Mouse (Mus musculus) cortical plate, adult 2 months (tissue): Measurements from ENCODE around the gene Nsd2. TPM values are rescaled to one million over a fixed set of nuclear protein-coding genes. Genes with fewer than 3 reads are reported as not detected.

Experiments used
- H3K27ac ChIP-seq: fragments of 200-500 bp; 2 replicates; pipeline ENCODE4 v1.5.1; 2012; ENCODE audit warnings: low read length, control low read depth, inconsistent platforms; ENCODE audit not compliant: insufficient read depth
- H3K4me1 ChIP-seq: fragments of 200-500 bp; 2 replicates; pipeline ENCODE4 v1.6.1; 2011; ENCODE audit warnings: low read length; ENCODE audit not compliant: control insufficient read depth, insufficient read depth
- H3K4me3 ChIP-seq: fragments of 200-500 bp; 2 replicates; pipeline ENCODE4 v1.5.1; 2011; ENCODE audit warnings: mild to moderate bottlenecking, low read length, control low read depth; ENCODE audit not compliant: insufficient read depth
- CTCF ChIP-seq: fragments of 200-500 bp; IDR thresholded peaks from 2 replicates; pipeline ENCODE4 v1.5.1; 2011; ENCODE audit warnings: mild to moderate bottlenecking, control low read depth, low read length; ENCODE audit not compliant: insufficient read depth; ENCODE audit errors: extremely low read depth
- POLR2A ChIP-seq: fragments of 200-500 bp; IDR thresholded peaks from 2 replicates; pipeline ENCODE4 v1.6.1; 2011; ENCODE audit warnings: mild to moderate bottlenecking, low read length, control low read depth; ENCODE audit not compliant: insufficient read depth; ENCODE audit errors: extremely low read depth
- polyA plus RNA-seq: library from polyadenylated mRNA; depleted of rRNA; stranded (reverse); fragments of >200 nt; gene quantifications from 2 replicates; pipeline ENCODE4 v1.2.3, GENCODE M21; 2012

The Nsd2 gene
- polyA plus RNA-seq, 1 experiment, result 42.7 TPM

DNA sequence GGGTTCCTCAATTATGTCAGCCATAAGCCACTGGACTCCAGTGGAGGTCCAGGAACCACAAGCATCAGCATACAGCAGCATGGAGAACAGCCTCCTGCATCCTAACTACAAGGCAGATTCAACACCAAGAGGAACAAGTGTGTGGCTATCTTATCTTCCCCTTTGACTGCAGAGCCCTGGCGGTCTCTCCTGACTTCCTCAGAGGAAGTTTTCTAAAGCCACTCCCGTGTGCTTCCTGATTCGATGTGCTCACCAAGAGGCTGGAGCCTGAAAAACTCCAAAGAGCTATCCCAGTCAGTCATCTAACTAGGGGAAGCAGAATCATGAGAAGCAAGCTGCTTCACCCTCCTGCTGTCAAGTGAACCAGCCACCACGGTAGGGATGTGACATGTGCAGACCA lies 100.4 kb downstream of the Nsd2 start:
- H3K4me3 ChIP-seq, result no peak overlapping the region
- H3K27ac ChIP-seq, result no peak overlapping the region
- H3K4me1 ChIP-seq, result peaks cover 1% of the 10 kb centered on the region; the same call in 1 of the 2 replicates
- TF ChIP-seq CTCF (no peak), POLR2A (no peak)

DNA sequence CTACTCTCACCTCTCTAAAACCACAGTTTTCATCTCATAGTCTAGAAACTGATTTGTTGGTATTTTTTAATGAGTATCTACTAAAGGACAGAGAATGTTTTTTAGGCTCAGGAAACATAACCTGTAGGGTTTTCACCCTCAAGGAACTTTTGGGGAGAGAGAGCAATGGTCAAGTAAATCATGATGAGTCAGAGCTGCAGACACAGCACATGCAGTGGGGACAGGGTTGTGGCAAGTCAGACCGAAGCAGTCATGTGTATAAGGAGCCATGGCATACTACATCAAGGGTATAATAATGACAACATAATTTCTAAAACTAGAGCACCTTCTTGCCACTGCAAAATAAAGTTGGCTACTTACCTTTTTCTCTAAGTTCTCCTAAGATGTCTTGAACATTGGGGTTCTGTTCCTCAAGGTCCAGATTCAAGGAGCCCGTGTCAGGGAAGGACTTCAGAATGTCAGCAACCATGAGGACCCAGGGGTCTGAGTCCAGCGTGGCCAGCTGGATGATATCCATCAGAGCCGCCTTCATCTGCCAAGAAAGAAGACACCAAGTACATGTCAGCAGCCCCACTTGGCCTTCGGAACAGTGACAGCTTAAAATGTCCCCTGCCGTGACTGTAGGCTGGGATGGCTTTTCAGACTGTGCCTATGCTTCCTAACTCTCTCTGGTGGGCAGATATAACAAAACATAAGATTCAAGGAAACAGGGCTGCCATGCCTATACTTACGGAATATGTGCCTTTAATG lies 101.1 kb downstream of the Nsd2 start:
- H3K4me1 ChIP-seq, result peaks cover 1% of the 10 kb centered on the region; the same call in 1 of the 2 replicates
- H3K27ac ChIP-seq, result no peak overlapping the region
- no peak overlapping the region for H3K4me3 ChIP-seq
- TF ChIP-seq POLR2A, result no peak
- TF ChIP-seq CTCF, result no peak

DNA sequence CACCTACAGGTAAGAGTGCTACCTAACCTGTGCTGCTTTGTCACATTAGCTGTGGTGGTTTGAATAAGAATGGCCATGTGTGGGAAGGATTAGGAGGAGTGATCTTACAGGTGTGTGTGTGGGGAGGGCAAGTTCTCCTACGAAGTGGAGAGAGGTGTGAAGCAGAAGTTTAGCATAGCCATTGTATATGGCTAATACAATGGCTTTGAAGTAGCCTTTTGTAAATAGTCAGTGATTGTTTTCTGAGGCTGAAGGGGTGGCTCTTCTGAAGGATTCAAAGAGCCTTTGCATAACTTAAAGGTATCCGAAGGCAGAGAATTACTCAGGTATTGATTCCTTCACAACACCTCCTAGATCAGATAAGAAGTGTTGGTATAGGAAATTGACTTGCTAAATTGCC lies 102.0 kb downstream of the Nsd2 start:
- Histone ChIP-seq H3K27ac (no peak overlapping the region), H3K4me1 (peaks cover 1% of the 10 kb centered on the region; the same call in 1 of the 2 replicates), H3K4me3 (no peak overlapping the region)
- TF ChIP-seq POLR2A (no peak), CTCF (no peak)

DNA sequence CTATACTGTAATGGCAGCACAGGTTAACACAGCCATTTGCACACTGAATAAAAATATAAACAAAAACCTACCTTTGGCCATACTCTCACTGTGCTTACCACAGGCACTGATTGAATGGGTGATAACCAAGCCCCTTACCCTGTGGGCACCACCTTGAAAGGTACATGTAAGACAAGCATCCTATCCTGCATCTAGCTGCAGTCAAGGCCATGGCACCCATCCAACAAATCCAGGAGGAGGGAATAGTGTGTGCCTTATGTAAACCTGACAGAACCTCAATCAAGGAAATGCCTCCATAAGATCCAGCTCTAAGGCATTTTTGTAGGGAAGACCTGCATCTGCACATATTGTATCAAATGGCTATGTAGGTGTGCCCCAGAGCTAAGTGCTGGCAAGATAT lies 105.6 kb downstream of the Nsd2 start:
- TF ChIP-seq POLR2A, result no peak
- no peak for TF ChIP-seq CTCF

DNA sequence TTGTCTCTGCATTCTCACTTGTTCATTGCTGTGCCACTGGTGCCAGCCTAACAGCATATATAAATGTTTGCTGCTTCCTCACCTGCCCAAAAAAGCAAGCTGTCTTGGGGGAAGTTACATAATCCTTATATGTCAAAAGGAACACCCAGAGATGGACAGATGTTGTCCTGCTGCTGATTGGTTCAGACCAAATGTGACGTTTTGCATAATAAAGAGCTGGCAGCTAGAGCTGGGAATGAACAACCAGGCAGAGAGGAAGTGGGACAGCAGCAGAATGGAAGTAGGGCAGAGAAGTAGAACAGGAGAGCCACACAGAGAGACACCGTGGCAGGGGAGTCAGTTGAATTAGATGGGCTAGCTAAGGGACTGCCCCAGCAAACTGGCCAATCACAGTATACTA lies 111.9 kb downstream of the Nsd2 start:
- TF ChIP-seq CTCF (no peak), POLR2A (no peak)

More for the DNA sequence above, 105.6 kb downstream of the Nsd2 start:
- Histone ChIP-seq H3K4me3 (no peak overlapping the region), H3K4me1 (no peaks in the 10 kb centered on the region; the same call in 1 of the 2 replicates), H3K27ac (no peak overlapping the region)

DNA sequence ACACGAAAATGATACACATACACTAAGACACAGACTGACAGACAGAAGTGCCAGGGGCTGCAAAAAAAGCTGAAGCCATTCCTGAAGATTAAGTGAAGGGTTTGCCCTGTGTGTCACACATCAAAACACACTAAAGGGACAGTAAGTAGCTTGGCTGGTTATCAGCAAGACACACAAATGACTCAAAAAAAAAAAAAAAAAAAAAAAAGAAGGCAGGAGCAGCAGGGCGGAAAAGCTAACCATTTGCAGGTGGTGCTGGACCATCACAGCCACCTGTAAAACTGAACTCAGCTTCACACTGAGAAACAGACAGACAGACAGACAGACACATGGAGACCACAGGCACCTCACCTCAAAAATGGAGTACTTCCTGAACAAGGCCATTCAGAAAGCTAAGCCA lies 113.6 kb downstream of the Nsd2 start:
- Histone ChIP-seq H3K27ac (no peak overlapping the region), H3K4me1 (no peaks in the 10 kb centered on the region; the same call in 1 of the 2 replicates), H3K4me3 (no peak overlapping the region)
- TF ChIP-seq POLR2A, result no peak
- no peak for TF ChIP-seq CTCF

More for the DNA sequence above, 111.9 kb downstream of the Nsd2 start:
- Histone ChIP-seq H3K27ac (no peak overlapping the region), H3K4me1 (no peaks in the 10 kb centered on the region; the same call in 1 of the 2 replicates), H3K4me3 (no peak overlapping the region)

DNA sequence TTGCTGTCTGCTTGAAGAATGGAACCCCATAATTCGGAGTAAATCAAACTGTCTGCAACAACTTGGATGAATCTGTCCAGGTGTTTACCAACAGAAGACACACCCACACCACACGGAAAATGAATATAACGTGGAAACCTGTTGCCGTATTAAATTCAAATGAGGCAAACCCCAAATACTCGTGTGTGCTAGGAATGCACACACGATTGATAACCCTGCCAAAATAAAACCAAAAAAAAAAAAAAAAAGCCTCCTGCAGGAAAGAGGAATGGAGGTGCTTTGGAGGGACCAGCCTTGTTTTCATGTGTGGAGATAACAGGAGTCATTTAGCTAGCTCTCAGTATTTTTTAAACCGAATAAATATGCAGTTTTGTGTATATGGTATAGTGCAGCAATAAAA lies 114.4 kb downstream of the Nsd2 start:
- Histone ChIP-seq H3K4me3 (no peak overlapping the region), H3K4me1 (no peaks in the 10 kb centered on the region; the same call in 1 of the 2 replicates), H3K27ac (no peak overlapping the region)
- no peak for TF ChIP-seq CTCF
- TF ChIP-seq POLR2A, result no peak

DNA sequence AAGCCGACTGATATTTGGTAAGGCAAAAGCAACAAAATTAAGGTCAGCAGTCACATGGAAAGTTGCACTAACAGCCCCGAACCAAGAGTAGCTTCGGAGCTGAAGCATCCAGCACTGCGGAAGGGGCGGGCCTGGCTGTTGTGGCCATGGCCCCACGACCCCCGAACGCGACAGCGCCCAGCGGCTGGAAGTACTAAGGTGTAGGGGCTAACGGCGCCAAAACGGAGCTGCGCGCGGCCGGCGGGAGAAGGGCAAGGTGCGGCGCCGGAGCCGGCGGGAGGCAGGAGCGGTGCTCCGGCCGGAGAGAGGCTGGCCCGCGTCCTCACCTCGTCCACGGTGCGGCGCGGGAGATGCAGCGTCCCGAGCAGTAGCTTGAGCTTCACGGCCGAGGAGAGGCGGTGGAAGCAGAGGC lies 115.2 kb downstream of the Nsd2 start:
- Histone ChIP-seq H3K4me3 (peak overlapping the region; percentile 61), H3K4me1 (no peaks in the 10 kb centered on the region; the same call in 1 of the 2 replicates), H3K27ac (peak overlapping the region; percentile 74)
- TF ChIP-seq CTCF, result no peak

DNA sequence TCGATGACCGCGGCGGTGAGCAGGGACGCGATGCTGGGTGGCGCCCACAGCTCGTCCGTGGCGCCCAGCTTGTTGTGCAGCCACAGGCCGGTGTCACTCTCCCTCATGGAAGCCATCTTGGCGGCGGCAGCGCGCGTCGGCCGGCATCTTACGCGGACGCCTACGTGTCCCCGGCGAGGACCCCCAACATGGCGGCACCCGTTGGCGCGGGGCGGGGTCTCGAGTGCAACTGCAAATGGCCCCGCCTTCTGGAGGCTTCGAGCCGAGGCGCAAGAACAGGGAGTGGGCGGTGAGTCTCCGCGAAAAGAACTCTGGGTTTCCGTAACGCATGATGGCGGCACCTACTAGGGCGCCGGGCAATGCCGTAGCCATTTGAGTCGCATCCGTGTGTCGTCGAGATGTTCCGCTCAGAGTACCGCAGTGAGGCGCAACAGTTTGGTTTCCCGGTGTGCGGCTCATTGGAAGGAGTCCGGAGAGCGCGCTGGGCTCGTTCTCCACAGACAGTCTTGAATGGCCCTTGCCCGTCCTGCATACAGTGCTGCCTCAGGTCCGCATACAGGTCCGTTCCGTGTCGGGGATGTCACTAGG lies 115.7 kb downstream of the Nsd2 start, which contains the start of gene Nelfa:
TSS of gene Nelfa (minus strand) at position 294 of the 588 bp plus-strand sequence.
- TF ChIP-seq POLR2A (peak; percentile 82; the same call in 1 of the 2 replicates), CTCF (no peak)
- H3K4me3 ChIP-seq, result peak within 1 kb of the TSS; percentile 61

DNA sequence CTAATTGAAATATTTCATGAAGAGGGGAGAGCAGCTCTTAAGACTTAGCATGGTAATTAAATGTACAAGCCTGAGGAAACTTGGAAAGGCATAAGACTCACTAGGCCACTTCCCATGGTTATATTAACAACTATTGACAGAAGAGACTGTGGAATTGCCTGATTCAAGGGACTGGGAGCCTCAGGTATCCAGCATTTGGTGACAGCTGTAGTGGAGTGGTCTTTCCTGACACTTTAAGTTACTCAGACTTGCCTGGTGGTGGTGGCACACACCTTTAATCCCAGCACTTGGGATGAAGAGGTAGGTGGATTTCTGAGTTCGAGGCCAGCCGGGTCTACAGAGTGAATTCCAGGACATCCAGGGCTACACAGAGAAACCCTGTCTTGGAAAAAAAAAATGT lies 116.7 kb downstream of the Nsd2 start:
- no peak overlapping the region for H3K27ac ChIP-seq
- H3K4me1 ChIP-seq, result no peaks in the 10 kb centered on the region; the same call in 1 of the 2 replicates
- peak overlapping the region; percentile 61; the same call in 1 of the 2 replicates for H3K4me3 ChIP-seq
- TF ChIP-seq CTCF (no peak), POLR2A (no peak)

More for the DNA sequence above, 115.7 kb downstream of the Nsd2 start, which contains the start of gene Nelfa:
- no peaks in the 10 kb centered on the region; the same call in 1 of the 2 replicates for H3K4me1 ChIP-seq
- H3K27ac ChIP-seq, result peak within 1 kb of the TSS; percentile 74
